Mouse (Mus musculus) liver, embryonic 14.5 days (tissue): Measurements from ENCODE around the gene Map2k5.

Experiments
- CTCF ChIP-seq: IDR thresholded peaks from 2 replicates; pipeline ENCODE4 v1.5.1; 2016; ENCODE audit warnings: antibody characterized with exemption, low read depth, control low read depth
- EP300 ChIP-seq: IDR thresholded peaks from 2 replicates; pipeline ENCODE4 v1.6.1; 2016; ENCODE audit warnings: antibody characterized with exemption, low read depth

GRCm38 (mm10) chr9:63309008-63309407 lies 68.7 kb downstream of the Map2k5 start:
- TF ChIP-seq CTCF: no peak
- no peak for TF ChIP-seq EP300
